Mouse (Mus musculus): ENCODE results near the gene Aph1b. TPM values are rescaled to one million over a fixed set of nuclear protein-coding genes. Genes with fewer than 3 reads are reported as not detected.

Gene Aph1b
- polyA plus RNA-seq, 1 experiment, result 0.17 TPM

GRCm38 (mm10) chr9:66748390-66748789 is 46.9 kb downstream of the Aph1b start:
- H3K27me3 ChIP-seq (replicated peaks), result peaks cover 14% of the 10 kb centered on the region
- peaks cover 14% of the 10 kb centered on the region for H3K4me1 ChIP-seq
- H3K4me3 ChIP-seq (replicated peaks), result no peak overlapping the region
- peaks cover 42% of the 10 kb centered on the region for H3K36me3 ChIP-seq (replicated peaks; ENCODE audit: low read length)
- TF ChIP-seq FLI1 (IDR thresholded peaks at IDR 0.05; ENCODE audit: low read length) (no peak), GATA1 (IDR thresholded peaks at IDR 0.05; ENCODE audit: borderline replicate concordance, low read length) (no peak)
- H3K9me3 ChIP-seq, result no peaks in the 10 kb centered on the region

GRCm38 (mm10) chr9:66744531-66744930 is 50.8 kb downstream of the Aph1b start:
- Histone ChIP-seq H3K4me3 (replicated peaks) (no peak overlapping the region), H3K4me1 (peaks cover 25% of the 10 kb centered on the region), H3K36me3 (replicated peaks; ENCODE audit: low read length) (peaks cover 20% of the 10 kb centered on the region), H3K9me3 (no peaks in the 10 kb centered on the region), H3K27me3 (replicated peaks) (peaks cover 12% of the 10 kb centered on the region)
- no peak for TF ChIP-seq GATA1 (IDR thresholded peaks at IDR 0.05; ENCODE audit: borderline replicate concordance, low read length)
- TF ChIP-seq FLI1 (IDR thresholded peaks at IDR 0.05; ENCODE audit: low read length), result no peak

GRCm38 (mm10) chr9:66739516-66739915 is 55.8 kb downstream of the Aph1b start:
- TF ChIP-seq FLI1 (IDR thresholded peaks at IDR 0.05; ENCODE audit: low read length) (no peak), GATA1 (IDR thresholded peaks at IDR 0.05; ENCODE audit: borderline replicate concordance, low read length) (no peak)
- Histone ChIP-seq H3K4me3 (replicated peaks) (no peak overlapping the region), H3K27me3 (replicated peaks) (peaks cover under 1% of the 10 kb centered on the region), H3K4me1 (peaks cover 29% of the 10 kb centered on the region), H3K9me3 (no peaks in the 10 kb centered on the region), H3K36me3 (replicated peaks; ENCODE audit: low read length) (no peaks in the 10 kb centered on the region)

GRCm38 (mm10) chr9:66736551-66736950 is 58.7 kb downstream of the Aph1b start:
- H3K4me1 ChIP-seq, result peaks cover 27% of the 10 kb centered on the region
- TF ChIP-seq GATA1 (IDR thresholded peaks at IDR 0.05; ENCODE audit: borderline replicate concordance, low read length) (no peak), FLI1 (IDR thresholded peaks at IDR 0.05; ENCODE audit: low read length) (no peak)
- H3K36me3 ChIP-seq (replicated peaks; ENCODE audit: low read length), result no peaks in the 10 kb centered on the region
- no peak overlapping the region for H3K4me3 ChIP-seq (replicated peaks)
- H3K9me3 ChIP-seq, result no peaks in the 10 kb centered on the region
- H3K27me3 ChIP-seq (replicated peaks), result peaks cover 2% of the 10 kb centered on the region

GRCm38 (mm10) chr9:66736016-66736415 is 59.3 kb downstream of the Aph1b start:
- TF ChIP-seq FLI1 (IDR thresholded peaks at IDR 0.05; ENCODE audit: low read length), result no peak
- no peak for TF ChIP-seq GATA1 (IDR thresholded peaks at IDR 0.05; ENCODE audit: borderline replicate concordance, low read length)
- Histone ChIP-seq H3K27me3 (replicated peaks) (peaks cover 4% of the 10 kb centered on the region), H3K4me3 (replicated peaks) (no peak overlapping the region), H3K4me1 (peaks cover 33% of the 10 kb centered on the region), H3K9me3 (no peaks in the 10 kb centered on the region), H3K36me3 (replicated peaks; ENCODE audit: low read length) (no peaks in the 10 kb centered on the region)

- H3K4me3 ChIP-seq (replicated peaks), result no peak overlapping the region
- H3K4me1 ChIP-seq, result peaks cover 36% of the 10 kb centered on the region
- H3K27me3 ChIP-seq (replicated peaks), result peaks cover 6% of the 10 kb centered on the region
- H3K36me3 ChIP-seq (replicated peaks; ENCODE audit: low read length), result no peaks in the 10 kb centered on the region
- TF ChIP-seq FLI1 (IDR thresholded peaks at IDR 0.05; ENCODE audit: low read length) (no peak), GATA1 (IDR thresholded peaks at IDR 0.05; ENCODE audit: borderline replicate concordance, low read length) (no peak)
- H3K9me3 ChIP-seq, result no peaks in the 10 kb centered on the region
Measured at GRCm38 (mm10) chr9:66735122-66735521, 60.2 kb downstream of the Aph1b start.

- Histone ChIP-seq H3K4me3 (replicated peaks) (no peak overlapping the region), H3K27me3 (replicated peaks) (peaks cover 7% of the 10 kb centered on the region), H3K36me3 (replicated peaks; ENCODE audit: low read length) (no peaks in the 10 kb centered on the region), H3K9me3 (0 out of 2 replicates have a peak, but pooled peaks cover under 1% of the 10 kb centered on the region), H3K4me1 (peaks cover 36% of the 10 kb centered on the region)
- no peak for TF ChIP-seq FLI1 (IDR thresholded peaks at IDR 0.05; ENCODE audit: low read length)
- TF ChIP-seq GATA1 (IDR thresholded peaks at IDR 0.05; ENCODE audit: borderline replicate concordance, low read length), result no peak
Measured at GRCm38 (mm10) chr9:66734568-66734967, 60.7 kb downstream of the Aph1b start.

- Histone ChIP-seq H3K27me3 (replicated peaks) (peaks cover 12% of the 10 kb centered on the region), H3K9me3 (0 out of 2 replicates have a peak, but pooled peaks cover 4% of the 10 kb centered on the region), H3K4me3 (replicated peaks) (no peak overlapping the region), H3K4me1 (peaks cover 36% of the 10 kb centered on the region), H3K36me3 (replicated peaks; ENCODE audit: low read length) (peaks cover 9% of the 10 kb centered on the region)
- TF ChIP-seq FLI1 (IDR thresholded peaks at IDR 0.05; ENCODE audit: low read length) (no peak), GATA1 (IDR thresholded peaks at IDR 0.05; ENCODE audit: borderline replicate concordance, low read length) (no peak)
Measured at GRCm38 (mm10) chr9:66732791-66733691, 62.2 kb downstream of the Aph1b start.

GRCm38 (mm10) chr9:66731284-66731683 is 64.0 kb downstream of the Aph1b start:
- Histone ChIP-seq H3K4me3 (replicated peaks) (no peak overlapping the region), H3K36me3 (replicated peaks; ENCODE audit: low read length) (peaks cover 15% of the 10 kb centered on the region), H3K4me1 (peaks cover 36% of the 10 kb centered on the region), H3K27me3 (replicated peaks) (peaks cover 21% of the 10 kb centered on the region), H3K9me3 (0 out of 2 replicates have a peak, but pooled peaks cover 4% of the 10 kb centered on the region)
- TF ChIP-seq GATA1 (IDR thresholded peaks at IDR 0.05; ENCODE audit: borderline replicate concordance, low read length), result no peak
- TF ChIP-seq FLI1 (IDR thresholded peaks at IDR 0.05; ENCODE audit: low read length), result no peak

- Histone ChIP-seq H3K9me3 (0 out of 2 replicates have a peak, but pooled peaks cover 4% of the 10 kb centered on the region), H3K36me3 (replicated peaks; ENCODE audit: low read length) (peaks cover 15% of the 10 kb centered on the region), H3K4me1 (peaks cover 41% of the 10 kb centered on the region), H3K27me3 (replicated peaks) (peaks cover 21% of the 10 kb centered on the region), H3K4me3 (replicated peaks) (no peak overlapping the region)
- TF ChIP-seq GATA1 (IDR thresholded peaks at IDR 0.05; ENCODE audit: borderline replicate concordance, low read length) (no peak), FLI1 (IDR thresholded peaks at IDR 0.05; ENCODE audit: low read length) (no peak)
Measured at GRCm38 (mm10) chr9:66730556-66730955, 64.7 kb downstream of the Aph1b start.

All from megakaryocyte, embryonic 14.5 days (primary cell).